Mouse (Mus musculus): ENCODE measurements around the gene Mrpl55. TPM values are rescaled to one million over a fixed set of nuclear protein-coding genes. Genes with fewer than 3 reads are reported as not detected.
A peak's percentile ranks its signal among the peaks of the same experiment; 100 is the strongest.

Gene Mrpl55
- polyA plus RNA-seq (2014; fragmentation: Nextera tagmentation; extraction: Ambion mirVana) = 89.8 and 95.2 TPM in 2 replicates

DNA sequence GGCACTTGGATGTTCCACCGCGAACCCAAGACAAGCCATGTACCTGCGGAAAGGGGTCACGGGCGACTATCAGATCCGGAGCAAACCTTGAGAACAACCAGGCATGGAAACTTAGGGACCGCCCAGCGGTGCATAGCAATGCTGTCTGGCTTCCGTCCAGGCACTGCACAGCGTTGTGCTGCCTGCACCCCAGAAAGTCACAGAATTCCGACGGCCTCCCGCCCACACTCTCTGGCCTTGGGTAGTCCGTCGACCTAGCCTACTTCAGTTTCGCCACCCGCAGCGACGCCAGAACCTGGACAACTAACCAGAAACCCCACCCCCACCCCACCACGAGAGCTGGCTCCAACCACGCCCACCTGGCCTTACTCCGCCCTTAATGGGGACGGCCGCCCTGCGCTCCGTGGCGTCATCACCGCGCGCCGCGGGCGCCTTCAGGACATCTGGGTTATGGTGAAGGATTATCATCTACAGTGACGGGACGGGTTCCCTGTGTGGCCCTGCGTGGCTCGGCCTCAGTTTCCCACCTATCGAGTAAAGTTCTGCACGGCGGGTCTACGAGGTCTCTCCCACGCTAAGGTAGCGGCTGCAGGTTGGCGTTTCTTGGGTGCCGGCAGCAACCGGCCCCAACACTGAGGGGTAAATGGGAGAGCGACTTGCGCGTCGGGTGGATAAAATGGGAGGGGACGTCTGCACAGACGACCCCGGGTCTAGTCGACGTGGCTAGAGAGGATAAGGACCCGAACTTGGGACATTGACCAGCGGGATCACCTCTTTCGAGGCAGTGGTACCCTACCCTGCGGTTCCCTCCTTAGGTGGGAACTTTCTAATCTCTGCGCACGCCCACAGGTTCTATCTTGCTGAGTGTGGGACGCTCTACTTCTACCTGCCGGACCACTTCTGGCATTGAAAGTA is at the start of gene Mrpl55:
Gene Mrpl55 (plus strand): TSS at position 406 of the 915 bp plus-strand sequence.
- H3K27me3 ChIP-seq (ENCODE audit: control insufficient read depth, insufficient read depth, low read length) = no peaks in the 10 kb centered on the region
- ATAC-seq (replicated peaks; ENCODE audit: insufficient number of reproducible peaks, low FRiP score, low TSS enrichment, low read depth) = peak; percentile 90
- H3K9ac ChIP-seq (replicated peaks; ENCODE audit: low read length) = peak within 1 kb of the TSS; percentile 85
- H3K4me3 ChIP-seq (ENCODE audit: low read depth, low read length) = peak within 1 kb of the TSS; percentile 84
- H3K36me3 ChIP-seq (replicated peaks; ENCODE audit: control insufficient read depth, insufficient read depth, low read depth, low read length) = no peaks in the 10 kb centered on the region; the same call in none of the 2 replicates
- H3K4me1 ChIP-seq (ENCODE audit: control insufficient read depth, insufficient read depth, low read length) = no peaks in the 10 kb centered on the region; the same call in 1 of the 2 replicates
- H3K27ac ChIP-seq (replicated peaks; ENCODE audit: low read depth, low read length) = peak within 1 kb of the TSS; percentile 35; the same call in 1 of the 2 replicates
- H3K9me3 ChIP-seq (replicated peaks; ENCODE audit: control insufficient read depth, low read length) = no peaks in the 10 kb centered on the region
- DNase-seq (ENCODE audit: low spot score) = peak; percentile 96
- WGBS = under 1% methylated on average over 63 of the region's 63 CpGs
- peak within 1 kb of the TSS; percentile 76 for H3K4me2 ChIP-seq (ENCODE audit: low read depth, low read length)

DNA sequence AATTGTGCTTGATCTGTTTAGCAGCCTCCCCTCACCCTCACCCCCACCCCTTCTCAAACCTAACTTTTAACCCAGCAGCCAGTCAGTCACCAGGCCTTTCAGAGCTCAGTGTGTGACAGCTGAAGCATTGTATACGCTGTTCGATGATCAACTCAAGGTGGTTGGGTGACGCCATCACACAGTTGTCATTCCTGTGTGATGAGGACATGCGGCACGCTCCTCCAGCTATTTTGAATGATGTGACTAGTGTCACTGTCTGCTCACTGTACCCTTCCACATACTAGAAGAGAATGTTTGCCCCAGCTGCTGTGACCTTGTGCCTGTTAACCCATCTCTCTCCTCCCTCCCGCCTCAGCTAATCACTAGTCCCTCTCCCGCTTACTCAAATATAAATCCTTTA is 48.1 kb upstream of the Mrpl55 start:
- no peaks in the 10 kb centered on the region for H3K27me3 ChIP-seq (ENCODE audit: control insufficient read depth, insufficient read depth, low read length)
- no peak for DNase-seq (ENCODE audit: low spot score)
- H3K36me3 ChIP-seq (replicated peaks; ENCODE audit: control insufficient read depth, insufficient read depth, low read depth, low read length) = no peaks in the 10 kb centered on the region; the same call in 1 of the 2 replicates
- no peaks in the 10 kb centered on the region for H3K4me1 ChIP-seq (ENCODE audit: control insufficient read depth, insufficient read depth, low read length)
- H3K27ac ChIP-seq (replicated peaks; ENCODE audit: low read depth, low read length) = no peak overlapping the region
- WGBS = 89% methylated on average over 7 of the region's 7 CpGs
- no peaks in the 10 kb centered on the region for H3K9me3 ChIP-seq (replicated peaks; ENCODE audit: control insufficient read depth, low read length)
- H3K4me2 ChIP-seq (ENCODE audit: low read depth, low read length) = no peak overlapping the region
- no peak for ATAC-seq (replicated peaks; ENCODE audit: insufficient number of reproducible peaks, low FRiP score, low TSS enrichment, low read depth)
- no peak overlapping the region for H3K4me3 ChIP-seq (ENCODE audit: low read depth, low read length)
- no peak overlapping the region for H3K9ac ChIP-seq (replicated peaks; ENCODE audit: low read length)

DNA sequence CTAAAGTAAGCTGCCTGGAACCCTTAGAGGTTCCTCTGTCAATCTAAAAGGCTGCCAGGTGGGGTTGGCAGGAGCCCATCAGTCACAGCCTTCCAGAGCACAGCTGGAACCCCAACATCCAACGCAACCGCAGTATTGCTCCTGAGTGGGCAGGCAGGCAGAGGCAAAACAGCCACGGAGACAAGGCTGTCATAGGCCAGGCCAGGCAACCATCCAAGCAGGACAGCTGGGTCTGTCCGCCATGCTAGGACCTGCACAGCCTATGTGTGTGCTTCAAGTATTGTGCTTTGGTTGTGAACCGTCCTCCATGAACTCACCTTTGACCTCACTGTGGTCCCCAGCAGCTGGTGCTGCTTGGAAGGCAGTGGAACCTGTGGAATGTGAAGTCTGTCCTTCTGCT is 46.4 kb upstream of the Mrpl55 start:
- Histone ChIP-seq H3K4me1 (ENCODE audit: control insufficient read depth, insufficient read depth, low read length) (no peaks in the 10 kb centered on the region), H3K27me3 (ENCODE audit: control insufficient read depth, insufficient read depth, low read length) (no peaks in the 10 kb centered on the region), H3K4me2 (ENCODE audit: low read depth, low read length) (no peak overlapping the region), H3K4me3 (ENCODE audit: low read depth, low read length) (no peak overlapping the region), H3K9ac (replicated peaks; ENCODE audit: low read length) (no peak overlapping the region), H3K36me3 (replicated peaks; ENCODE audit: control insufficient read depth, insufficient read depth, low read depth, low read length) (no peaks in the 10 kb centered on the region; the same call in 1 of the 2 replicates), H3K27ac (replicated peaks; ENCODE audit: low read depth, low read length) (no peak overlapping the region), H3K9me3 (replicated peaks; ENCODE audit: control insufficient read depth, low read length) (no peaks in the 10 kb centered on the region)
- WGBS = 90% methylated on average over 5 of the region's 5 CpGs
- DNase-seq (ENCODE audit: low spot score) = no peak
- no peak for ATAC-seq (replicated peaks; ENCODE audit: insufficient number of reproducible peaks, low FRiP score, low TSS enrichment, low read depth)

- 90% methylated on average over 13 of the region's 13 CpGs for WGBS
- DNase-seq (ENCODE audit: low spot score) (no peak), ATAC-seq (replicated peaks; ENCODE audit: insufficient number of reproducible peaks, low FRiP score, low TSS enrichment, low read depth) (no peak)
- H3K4me3 ChIP-seq (ENCODE audit: low read depth, low read length) = no peak overlapping the region
- no peak overlapping the region for H3K4me2 ChIP-seq (ENCODE audit: low read depth, low read length)
- no peaks in the 10 kb centered on the region; the same call in 1 of the 2 replicates for H3K36me3 ChIP-seq (replicated peaks; ENCODE audit: control insufficient read depth, insufficient read depth, low read depth, low read length)
- H3K4me1 ChIP-seq (ENCODE audit: control insufficient read depth, insufficient read depth, low read length) = no peaks in the 10 kb centered on the region
- no peaks in the 10 kb centered on the region for H3K27me3 ChIP-seq (ENCODE audit: control insufficient read depth, insufficient read depth, low read length)
- no peak overlapping the region for H3K27ac ChIP-seq (replicated peaks; ENCODE audit: low read depth, low read length)
- H3K9me3 ChIP-seq (replicated peaks; ENCODE audit: control insufficient read depth, low read length) = no peaks in the 10 kb centered on the region
- H3K9ac ChIP-seq (replicated peaks; ENCODE audit: low read length) = no peak overlapping the region
These were observed 43.2 kb upstream of the Mrpl55 start for GRCm38 (mm10) chr11:59159099-59159498.

DNA sequence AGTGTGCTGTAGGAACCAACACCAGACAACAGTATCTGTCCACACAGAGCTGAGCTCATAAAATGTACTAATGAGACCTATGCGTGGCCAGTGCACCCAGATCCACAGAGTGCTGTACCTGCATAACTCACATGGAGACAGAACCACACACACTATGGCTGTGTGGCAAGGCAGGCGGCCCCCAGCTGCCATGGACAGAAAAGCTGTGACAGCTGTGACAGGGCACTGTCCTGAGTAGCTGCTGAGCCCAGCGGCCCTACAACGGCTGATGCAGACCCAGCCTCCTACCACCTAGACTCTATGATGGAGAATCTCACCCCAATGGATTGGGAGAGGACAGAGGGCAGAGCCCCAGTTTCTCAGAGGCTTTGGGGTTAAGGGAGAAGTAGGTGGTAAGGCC is 42.7 kb upstream of the Mrpl55 start:
- H3K9ac ChIP-seq (replicated peaks; ENCODE audit: low read length) = no peak overlapping the region
- 87% methylated on average over 4 of the region's 4 CpGs for WGBS
- H3K36me3 ChIP-seq (replicated peaks; ENCODE audit: control insufficient read depth, insufficient read depth, low read depth, low read length) = no peaks in the 10 kb centered on the region; the same call in 1 of the 2 replicates
- DNase-seq (ENCODE audit: low spot score) (no peak), ATAC-seq (replicated peaks; ENCODE audit: insufficient number of reproducible peaks, low FRiP score, low TSS enrichment, low read depth) (no peak)
- H3K27me3 ChIP-seq (ENCODE audit: control insufficient read depth, insufficient read depth, low read length) = no peaks in the 10 kb centered on the region
- H3K9me3 ChIP-seq (replicated peaks; ENCODE audit: control insufficient read depth, low read length) = no peaks in the 10 kb centered on the region
- H3K4me3 ChIP-seq (ENCODE audit: low read depth, low read length) = no peak overlapping the region
- no peak overlapping the region for H3K27ac ChIP-seq (replicated peaks; ENCODE audit: low read depth, low read length)
- no peak overlapping the region for H3K4me2 ChIP-seq (ENCODE audit: low read depth, low read length)
- no peaks in the 10 kb centered on the region for H3K4me1 ChIP-seq (ENCODE audit: control insufficient read depth, insufficient read depth, low read length)

DNA sequence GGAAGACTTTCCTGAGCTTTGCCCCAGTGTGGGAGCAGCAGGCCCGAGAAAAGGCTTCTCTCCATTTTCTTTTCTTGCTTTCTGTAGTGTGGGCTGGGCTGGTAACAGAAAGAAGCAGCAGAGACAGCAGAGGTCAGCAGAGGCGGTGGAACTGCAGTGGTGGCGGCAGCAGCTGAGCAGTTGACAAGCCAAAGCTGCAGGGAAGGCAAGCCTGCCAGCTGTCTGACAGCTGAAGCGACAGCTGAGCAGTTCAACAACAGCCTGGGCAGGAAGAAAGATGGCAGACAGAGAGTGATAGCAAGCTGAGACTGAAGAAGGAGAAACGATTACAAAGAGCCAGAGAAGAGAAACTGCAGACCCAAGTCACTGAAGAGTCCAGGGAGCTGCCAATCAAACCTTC is 40.9 kb upstream of the Mrpl55 start:
- Histone ChIP-seq H3K27ac (replicated peaks; ENCODE audit: low read depth, low read length) (no peak overlapping the region), H3K9me3 (replicated peaks; ENCODE audit: control insufficient read depth, low read length) (no peaks in the 10 kb centered on the region), H3K4me1 (ENCODE audit: control insufficient read depth, insufficient read depth, low read length) (no peaks in the 10 kb centered on the region), H3K27me3 (ENCODE audit: control insufficient read depth, insufficient read depth, low read length) (no peaks in the 10 kb centered on the region), H3K4me2 (ENCODE audit: low read depth, low read length) (no peak overlapping the region), H3K9ac (replicated peaks; ENCODE audit: low read length) (no peak overlapping the region), H3K4me3 (ENCODE audit: low read depth, low read length) (no peak overlapping the region), H3K36me3 (replicated peaks; ENCODE audit: control insufficient read depth, insufficient read depth, low read depth, low read length) (no peaks in the 10 kb centered on the region; the same call in 1 of the 2 replicates)
- WGBS = 72% methylated on average over 5 of the region's 5 CpGs
- no peak for DNase-seq (ENCODE audit: low spot score)
- ATAC-seq (replicated peaks; ENCODE audit: insufficient number of reproducible peaks, low FRiP score, low TSS enrichment, low read depth) = no peak

- Histone ChIP-seq H3K4me1 (ENCODE audit: control insufficient read depth, insufficient read depth, low read length) (no peaks in the 10 kb centered on the region), H3K9me3 (replicated peaks; ENCODE audit: control insufficient read depth, low read length) (no peaks in the 10 kb centered on the region), H3K36me3 (replicated peaks; ENCODE audit: control insufficient read depth, insufficient read depth, low read depth, low read length) (no peaks in the 10 kb centered on the region; the same call in 1 of the 2 replicates), H3K4me2 (ENCODE audit: low read depth, low read length) (peak overlapping the region; percentile 41), H3K27me3 (ENCODE audit: control insufficient read depth, insufficient read depth, low read length) (no peaks in the 10 kb centered on the region), H3K27ac (replicated peaks; ENCODE audit: low read depth, low read length) (no peak overlapping the region), H3K9ac (replicated peaks; ENCODE audit: low read length) (peak overlapping the region; percentile 40), H3K4me3 (ENCODE audit: low read depth, low read length) (peak overlapping the region; percentile 79)
- DNase-seq (ENCODE audit: low spot score) = no peak
- ATAC-seq (replicated peaks; ENCODE audit: insufficient number of reproducible peaks, low FRiP score, low TSS enrichment, low read depth) = no peak
- WGBS = 76% methylated on average over 9 of the region's 9 CpGs
These were observed 39.6 kb upstream of the Mrpl55 start for GRCm38 (mm10) chr11:59162443-59163254.

All from embryonic facial prominence, embryonic 11.5 days (tissue).